Mouse (Mus musculus) left cerebral cortex, postnatal 10 days (tissue): ENCODE measurements at regions not wholly inside any gene's neighbourhood (a gene's known extent, or its start where the extent isn't known, plus 50 kb on each side); places are given as distances from the start of the nearest gene placed in this dataset.

ENCODE experiments used
- DNase-seq, 2 experiments: peaks; one replicate each; pipeline ENCODE4 v3.0.0; 2021 to 2022; ENCODE audit warnings: low spot score in 2 of 2, mixed read lengths in 1 of 2; ENCODE audit errors: extremely low spot score in 1 of 2
- intact Hi-C: fragments of 180-260 bp; cut with DNase I; formaldehyde crosslinking; loops from one replicate; pipeline ENCODE4 v1.15.1; 2025

DNA sequence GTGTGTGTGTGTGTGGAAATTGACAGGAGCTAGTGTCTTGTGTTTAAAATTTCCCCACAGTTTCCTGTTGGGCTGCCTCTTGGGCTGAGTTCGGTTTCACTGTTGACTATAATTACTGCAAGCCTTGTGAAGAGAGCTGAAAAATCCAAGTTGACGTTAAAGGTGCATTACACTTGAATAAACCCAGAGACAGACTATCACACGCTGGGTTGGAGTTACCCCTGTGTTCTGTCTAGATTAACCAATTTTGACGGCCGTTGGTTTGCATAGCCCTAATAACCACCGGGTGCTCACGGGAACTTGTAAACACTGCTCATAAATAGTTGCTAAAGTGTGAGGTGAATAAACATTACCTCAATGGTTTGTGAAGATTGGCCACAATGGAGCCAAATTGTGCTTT is 398.1 kb downstream of the Fgf9 start:
- intact Hi-C loops, result no loop called here
- no peak for DNase-seq

DNA sequence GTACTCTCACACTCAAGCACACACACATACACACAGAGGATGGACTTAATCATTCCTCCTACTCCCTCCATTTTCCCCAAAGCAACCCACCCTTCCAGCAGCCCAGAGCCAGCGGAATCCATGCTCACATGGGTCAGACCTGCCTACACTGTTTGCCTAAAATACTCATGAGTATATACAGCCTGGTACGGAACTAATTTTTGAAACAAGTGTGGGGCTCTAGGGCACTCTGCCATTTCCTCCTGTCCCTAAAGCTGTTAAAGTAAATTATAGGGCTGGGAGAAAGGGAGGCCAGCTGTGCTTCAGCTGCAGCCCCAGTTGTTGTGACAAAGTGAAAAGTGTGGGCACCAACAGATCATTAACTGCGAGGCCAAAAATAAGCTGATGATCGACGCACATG is 397.5 kb downstream of the Fgf9 start:
- no peak for DNase-seq
- intact Hi-C loops, result no loop called here

DNA sequence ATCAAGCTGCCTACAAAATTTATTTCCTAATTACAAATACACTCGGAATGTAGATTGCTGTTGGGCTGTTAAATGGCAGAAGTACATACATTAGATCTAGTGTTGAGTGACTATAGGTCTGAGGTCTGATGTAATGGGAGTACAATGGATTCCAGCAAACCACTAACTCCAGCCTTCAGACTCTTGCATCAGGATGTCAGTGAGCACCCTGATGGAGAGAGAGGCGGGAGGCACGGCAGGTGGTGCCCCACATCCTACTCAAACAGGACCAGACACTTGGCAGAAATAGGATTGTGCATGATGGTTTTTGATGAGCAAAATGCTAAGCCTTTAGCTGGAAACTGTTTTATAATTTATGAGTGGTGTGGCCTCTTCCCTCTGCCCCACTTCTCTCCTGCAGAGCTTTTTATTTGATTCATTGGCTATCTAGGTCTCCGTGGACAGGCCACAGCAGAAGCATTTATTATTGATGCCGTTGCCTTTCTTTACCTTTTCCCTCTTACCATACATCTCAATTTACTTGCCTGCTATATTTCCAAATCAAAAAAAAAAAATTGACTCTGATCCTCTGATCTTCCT is 376.5 kb downstream of the Fgf9 start:
- DNase-seq, result no peak
- intact Hi-C loops, result no loop called here

GRCm38 (mm10) chr14:58444496-58444895 is 374.1 kb downstream of the Fgf9 start:
- intact Hi-C loops, result no loop called here

DNA sequence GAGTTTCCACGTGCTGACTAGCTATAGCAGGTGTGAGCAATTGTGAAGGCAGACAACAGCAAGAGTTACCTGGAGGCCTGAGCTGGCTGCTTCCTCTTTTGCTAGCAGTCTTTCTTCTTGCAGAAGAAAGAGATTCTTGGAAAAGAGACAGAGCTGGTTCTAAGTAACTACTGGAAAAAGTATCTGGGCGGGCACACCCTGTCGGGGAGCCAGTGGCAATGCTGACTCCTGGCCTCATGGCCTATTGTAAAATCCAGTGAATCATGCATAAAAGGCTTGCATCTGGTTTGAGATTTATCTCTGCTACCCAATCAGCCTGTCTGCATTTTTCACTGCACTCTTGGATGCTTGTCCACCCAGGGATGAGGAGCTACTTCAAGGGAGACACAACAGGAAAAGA is 372.2 kb downstream of the Fgf9 start:
- intact Hi-C loops, result no loop called here
- DNase-seq, result no peak

More at GRCm38 (mm10) chr14:58444496-58444895, 374.1 kb downstream of the Fgf9 start:
- no peak for DNase-seq

DNA sequence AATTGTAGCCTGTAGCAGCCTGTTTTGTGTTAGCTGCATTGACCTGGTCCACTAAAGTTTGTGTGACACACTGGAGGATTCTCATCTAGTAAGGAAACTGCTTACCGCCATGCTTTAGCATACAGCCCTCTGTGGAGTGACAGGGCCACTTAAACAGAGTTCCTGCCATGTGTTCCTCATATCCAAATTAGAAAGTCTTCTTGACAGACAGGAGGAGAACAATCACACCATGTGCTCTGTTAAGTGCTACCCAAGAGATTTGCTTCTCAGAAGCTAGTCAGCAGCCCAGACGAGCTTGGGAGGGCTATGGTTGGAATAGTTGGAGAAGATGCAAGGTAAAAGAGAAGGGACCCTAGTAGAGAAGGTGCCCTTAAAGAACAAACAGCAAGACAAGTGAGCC is 369.6 kb downstream of the Fgf9 start:
- intact Hi-C loops, result no loop called here
- DNase-seq, result no peak

DNA sequence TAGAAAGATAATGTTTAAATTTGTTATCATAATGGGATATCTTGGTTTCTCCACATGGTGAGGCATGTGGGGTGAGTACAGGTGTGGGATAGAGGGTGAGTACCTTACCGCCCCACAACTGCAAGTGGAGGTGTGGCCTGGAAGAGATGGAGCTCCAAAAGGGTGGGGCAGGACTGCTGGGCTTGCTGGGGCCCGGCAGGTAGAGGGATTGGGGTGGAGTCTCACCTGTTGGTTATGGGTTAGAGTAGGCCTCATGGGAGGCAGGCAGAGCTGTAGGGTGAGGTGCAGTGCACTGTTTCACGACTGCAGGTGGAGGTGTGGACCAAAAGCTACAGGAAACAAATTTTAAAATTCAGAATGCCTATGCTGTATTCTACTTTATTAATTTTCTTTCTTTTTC is 365.7 kb downstream of the Fgf9 start:
- DNase-seq, result no peak
- intact Hi-C loops, result no loop called here

GRCm38 (mm10) chr14:58426472-58426871 is 356.1 kb downstream of the Fgf9 start:
- intact Hi-C loops, result no loop called here
- no peak for DNase-seq

GRCm38 (mm10) chr14:58421904-58422303 is 351.6 kb downstream of the Fgf9 start:
- no peak for DNase-seq
- intact Hi-C loops, result loop anchor here (2.0 kb wide), 1 partner anchor 35 kb away; no protein-coding TSS in a partner anchor

GRCm38 (mm10) chr14:58417545-58417944 is 347.2 kb downstream of the Fgf9 start:
- no peak for DNase-seq
- intact Hi-C loops, result no loop called here

DNA sequence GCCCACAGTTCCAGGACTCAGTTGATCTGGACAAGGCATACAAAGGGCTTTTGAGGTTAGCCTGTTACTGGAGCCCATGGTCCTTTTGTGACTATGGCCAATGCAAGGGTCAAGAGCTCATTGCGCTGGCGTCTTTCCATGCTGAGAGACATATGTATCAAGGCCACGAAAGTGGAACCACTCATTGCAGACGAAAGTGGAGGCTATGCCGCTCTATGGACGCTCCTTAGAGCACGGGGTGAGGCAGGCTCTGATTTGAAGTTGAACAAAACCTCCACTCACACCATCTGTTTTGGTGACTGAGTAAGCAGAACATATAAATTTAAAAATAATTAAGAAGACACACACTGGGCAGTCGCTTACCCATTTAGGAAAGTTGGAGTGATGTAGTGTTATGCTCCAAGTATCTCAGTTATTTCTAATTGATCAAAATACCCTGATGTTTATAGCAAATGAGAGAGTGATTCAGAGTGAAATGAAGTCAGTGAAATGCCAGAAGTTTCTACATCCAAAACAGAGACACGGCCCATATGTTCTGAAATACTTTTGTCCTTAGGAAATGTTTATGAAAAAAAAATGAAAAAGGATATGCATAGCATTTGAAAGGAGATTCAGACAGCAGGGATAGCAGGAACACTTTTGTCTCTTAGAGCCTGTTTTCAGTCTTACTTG is 321.8 kb downstream of the Fgf9 start:
- no peak for DNase-seq
- intact Hi-C loops, result no loop called here

GRCm38 (mm10) chr14:58390741-58391140 is 320.4 kb downstream of the Fgf9 start:
- DNase-seq, result peak; percentile 13 to 24

GRCm38 (mm10) chr14:58387348-58388000 is 317.1 kb downstream of the Fgf9 start:
- intact Hi-C loops, result loop anchor here (2.0 kb wide), 1 partner anchor 33 kb away; no protein-coding TSS in a partner anchor
- DNase-seq, result no peak

More at GRCm38 (mm10) chr14:58390741-58391140, 320.4 kb downstream of the Fgf9 start:
- intact Hi-C loops, result no loop called here

GRCm38 (mm10) chr14:58375056-58375455 is 304.7 kb downstream of the Fgf9 start:
- no peak for DNase-seq
- intact Hi-C loops, result no loop called here

DNA sequence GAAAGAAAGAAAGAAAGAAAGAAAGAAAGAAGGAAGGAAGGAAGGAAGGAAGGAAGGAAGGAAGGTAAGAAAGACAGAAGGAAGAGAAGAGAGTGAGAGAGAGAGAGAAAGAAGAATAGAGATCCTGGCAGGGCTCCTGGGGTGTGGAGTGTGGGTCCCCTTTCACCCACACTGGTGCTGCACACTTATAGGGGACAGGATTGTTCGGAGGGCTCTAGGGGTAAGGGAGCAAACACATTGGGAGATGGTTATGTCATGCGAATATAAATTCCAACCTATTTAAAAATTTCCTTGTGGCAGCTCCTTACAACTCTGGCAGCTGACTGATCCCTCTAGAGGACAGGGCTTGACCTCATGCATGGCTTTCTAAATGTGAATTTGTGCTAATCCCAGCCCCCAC is 286.5 kb downstream of the Fgf9 start:
- intact Hi-C loops, result no loop called here
- no peak for DNase-seq

GRCm38 (mm10) chr14:58352986-58353385 is 282.6 kb downstream of the Fgf9 start:
- peak; percentile 8 to 42 for DNase-seq
- intact Hi-C loops, result no loop called here

GRCm38 (mm10) chr14:58336148-58336547 is 265.8 kb downstream of the Fgf9 start:
- DNase-seq, result no peak
- intact Hi-C loops, result no loop called here

GRCm38 (mm10) chr14:58323164-58323563 is 252.8 kb downstream of the Fgf9 start:
- intact Hi-C loops, result no loop called here
- no peak for DNase-seq

- intact Hi-C loops, result no loop called here
- DNase-seq, result no peak
Measured at GRCm38 (mm10) chr14:58322461-58322860, 252.1 kb downstream of the Fgf9 start.

DNA sequence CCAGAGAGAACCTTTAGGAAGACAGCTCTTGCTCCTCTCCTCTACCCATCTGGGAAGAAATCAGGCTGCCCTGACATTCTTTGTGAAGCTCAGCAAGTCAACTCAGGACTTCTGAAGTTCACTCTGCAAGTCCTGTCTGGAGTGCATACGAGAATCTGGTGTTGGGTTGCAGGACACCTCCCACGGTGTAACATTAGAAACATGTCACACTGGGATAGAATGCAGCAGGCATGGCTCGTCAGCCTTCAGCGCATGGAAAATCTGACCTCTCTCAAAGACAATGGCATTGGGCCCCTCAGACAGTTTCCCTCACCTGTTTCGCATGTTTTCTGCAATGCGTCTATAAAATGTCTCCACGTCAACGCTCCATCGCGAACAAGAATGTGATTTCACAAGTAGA is 251.5 kb downstream of the Fgf9 start:
- intact Hi-C loops, result no loop called here
- no peak for DNase-seq
